Mouse (Mus musculus): ENCODE measurements around the gene Top2a.

The Top2a gene

DNA sequence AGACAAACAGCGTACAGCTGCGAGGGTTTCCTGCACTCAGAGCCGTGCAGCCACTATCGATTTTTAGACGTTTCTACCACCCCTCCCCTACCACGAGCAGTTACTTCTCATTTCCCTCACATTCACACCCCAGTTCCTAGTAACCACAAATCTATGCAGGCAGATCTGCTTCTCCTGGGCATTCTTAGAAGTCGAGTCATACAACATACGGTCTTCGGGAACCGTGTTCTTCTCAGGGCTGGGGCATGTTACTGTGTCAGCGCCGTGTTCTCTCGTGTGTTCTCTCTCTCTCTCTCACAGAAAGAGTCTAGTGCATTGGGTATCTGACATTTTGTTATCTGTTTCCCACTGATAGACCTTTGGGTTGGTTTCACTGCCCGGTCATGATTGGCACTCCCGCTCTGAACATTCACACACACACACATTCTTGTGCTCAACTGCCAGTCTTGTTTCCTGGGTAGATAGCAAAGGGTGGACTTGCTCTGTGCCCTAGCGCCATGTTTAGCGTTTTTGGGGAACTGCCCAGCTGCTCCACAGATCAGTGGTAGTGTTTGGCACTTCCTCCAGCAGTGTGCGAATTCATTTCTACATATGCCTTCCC lies 75.9 kb downstream of the Top2a start:
- no peak for DNase-seq (ENCODE audit: low spot score)

DNA sequence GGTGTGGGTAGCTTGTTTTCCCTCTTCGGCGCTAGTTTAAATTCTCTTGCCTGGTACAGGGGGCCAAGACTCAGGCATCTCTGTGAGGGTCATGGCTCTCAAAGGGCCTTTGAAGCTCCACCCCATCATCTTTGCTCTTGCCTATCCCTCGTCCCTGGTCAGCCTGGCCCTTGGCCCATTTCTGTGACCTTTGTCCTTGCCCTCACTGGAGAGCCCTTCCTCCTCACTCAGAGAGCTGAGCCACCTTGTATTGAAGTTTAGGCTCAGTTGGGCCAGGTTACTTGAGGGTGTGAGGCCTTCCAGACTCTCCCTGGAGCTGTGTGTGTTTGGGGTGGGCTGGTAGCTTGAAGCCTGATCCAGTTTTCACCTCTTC lies 78.4 kb downstream of the Top2a start:
- DNase-seq (ENCODE audit: low spot score): no peak

DNA sequence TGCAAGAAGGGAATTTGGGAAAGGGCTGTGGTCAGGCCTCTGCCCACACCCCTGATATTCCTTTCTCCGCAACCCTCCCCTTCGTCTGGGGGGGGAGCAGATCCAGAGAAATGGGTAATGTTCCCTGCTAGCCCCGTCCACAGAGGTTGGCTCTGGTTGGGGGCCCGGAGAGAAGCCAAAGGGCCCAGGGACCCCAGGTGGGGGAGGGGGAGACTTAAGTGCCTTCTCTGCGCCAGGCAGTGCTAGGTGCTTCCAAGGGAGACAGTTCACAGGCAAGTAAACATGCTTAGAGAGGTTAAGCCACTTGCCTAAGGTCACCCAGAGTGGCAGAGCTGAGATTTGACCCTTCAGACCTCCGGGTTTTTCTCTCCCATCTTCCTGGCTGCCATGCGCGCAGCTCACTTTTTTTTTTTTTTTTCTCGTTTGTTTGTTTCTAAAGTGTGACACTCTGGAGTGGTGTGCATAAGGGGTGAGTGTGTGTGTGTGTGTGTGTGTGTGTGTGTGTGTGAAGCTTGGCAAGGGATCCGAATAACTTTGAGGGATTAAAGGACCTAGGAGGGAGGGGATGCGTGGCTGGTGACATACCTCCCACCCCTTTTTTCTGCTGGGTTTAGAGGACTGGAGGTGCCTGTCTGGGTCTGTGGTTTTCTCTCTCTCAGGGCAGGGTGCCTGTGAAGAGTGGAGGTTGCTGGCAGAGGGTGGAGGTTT lies 78.9 kb downstream of the Top2a start:
- DNase-seq (ENCODE audit: low spot score): no peak

DNA sequence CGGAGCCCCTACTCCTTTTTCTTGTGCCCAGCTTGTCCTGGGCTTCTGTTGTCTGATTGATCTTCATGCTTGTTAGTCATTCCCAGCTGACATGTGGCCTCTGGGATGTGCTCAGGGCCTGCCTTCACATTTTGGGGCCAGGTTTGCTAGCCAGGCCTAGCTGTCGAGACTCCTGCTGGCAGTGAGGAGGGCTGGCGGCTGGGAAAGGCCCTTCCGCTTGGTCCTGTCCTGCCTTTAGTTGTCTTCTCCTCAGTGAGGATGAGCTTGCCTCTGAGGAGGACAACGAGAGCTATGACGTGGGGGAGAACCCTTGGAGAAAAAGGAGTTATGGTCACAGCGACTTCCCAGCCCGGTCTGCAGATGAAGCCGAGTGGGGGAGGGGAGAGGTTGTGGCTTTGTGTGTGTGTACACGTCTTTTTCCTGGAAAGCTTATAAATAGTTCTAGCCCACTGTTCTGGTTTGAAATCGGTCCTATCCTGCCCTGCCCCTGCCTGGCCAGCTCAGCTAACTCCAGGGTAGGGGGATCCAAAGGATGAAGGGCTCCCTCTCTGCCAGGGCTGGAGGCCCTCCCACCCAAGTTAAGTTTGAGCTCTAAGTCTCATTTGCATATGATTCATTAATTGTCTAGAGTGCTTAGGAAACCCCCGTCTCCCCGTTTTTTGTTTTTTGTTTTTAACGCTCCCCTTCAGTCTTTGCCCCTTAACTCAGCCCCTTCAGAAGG lies 80.1 kb downstream of the Top2a start:
- DNase-seq (ENCODE audit: low spot score): no peak
